Mouse (Mus musculus) thymus, postnatal 4 days (tissue): Measurements from ENCODE around the gene Ctsj.
"Not testable (repeated sequence)": the region's sequence is repeated elsewhere in the genome, so short reads cannot be mapped to it uniquely, and the experiment has no call there.

ENCODE experiments used
- DNase-seq: peaks from one replicate; pipeline ENCODE4 v3.0.0; 2021

Ctsj gene

DNA sequence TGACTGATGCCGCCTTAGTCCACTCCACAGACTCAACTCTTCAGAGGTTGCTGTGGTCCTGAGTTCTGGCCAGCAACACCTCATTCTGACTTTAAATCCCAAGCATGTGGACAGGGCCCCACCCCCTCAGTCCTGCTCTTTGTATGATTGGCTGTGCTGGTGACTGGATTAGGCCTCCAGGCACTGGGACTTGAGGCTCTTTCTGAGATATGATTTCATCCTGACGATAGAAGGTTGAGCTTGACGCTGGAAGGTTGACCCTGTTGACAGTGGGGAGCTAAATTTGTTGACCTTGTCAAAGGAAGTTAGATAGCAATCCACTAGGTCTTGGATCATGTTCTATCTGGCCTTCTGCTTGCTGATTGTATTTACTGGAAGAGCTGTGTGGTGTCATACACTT is at the start of gene Ctsj:
TSS of gene Ctsj (minus strand) at position 101 of the 400 bp plus-strand sequence.
- no peak for DNase-seq

DNA sequence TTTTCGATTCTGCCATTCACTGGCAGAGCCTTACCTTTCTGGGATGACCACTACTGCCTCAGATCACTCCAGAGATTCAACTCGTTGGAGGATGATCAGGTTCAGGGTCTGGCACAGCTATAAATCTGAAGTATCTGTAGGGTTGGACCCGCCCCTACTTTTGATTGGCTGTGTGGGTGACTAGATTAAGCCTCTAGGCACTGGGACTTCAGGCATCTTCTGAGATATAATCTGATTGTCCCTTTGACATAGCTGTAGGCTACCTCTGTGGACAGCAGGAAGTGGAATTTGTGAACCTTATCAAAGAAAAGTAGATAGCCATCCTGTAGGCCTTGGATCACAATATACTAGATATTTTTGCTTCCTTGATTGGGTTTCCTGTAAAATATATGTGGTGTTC is 34.8 kb upstream of the Ctsj start, which contains the start of gene Ctsq:
TSS of gene Ctsq (minus strand) at position 101 of the 400 bp plus-strand sequence.
- no peak for DNase-seq

DNA sequence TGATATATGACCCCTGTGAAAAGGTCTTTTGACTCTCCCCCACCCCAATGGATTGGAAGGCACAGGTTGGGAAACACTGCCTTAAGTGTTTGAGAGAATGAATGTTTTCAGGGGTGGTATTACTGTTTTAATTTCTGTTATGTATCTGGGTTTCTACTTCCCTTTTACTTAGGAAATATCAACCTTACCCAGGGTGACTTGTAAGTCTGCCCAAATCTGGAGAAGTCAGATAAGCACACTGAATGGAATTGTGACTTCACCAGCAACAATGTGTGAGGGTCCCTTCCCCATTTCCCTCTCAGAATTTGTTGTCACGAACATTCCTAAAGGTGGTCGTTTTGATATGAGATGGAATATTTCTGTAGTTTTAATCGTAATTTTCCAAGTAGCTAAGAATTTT is 17.0 kb upstream of the Ctsj start:
- no peak for DNase-seq

DNA sequence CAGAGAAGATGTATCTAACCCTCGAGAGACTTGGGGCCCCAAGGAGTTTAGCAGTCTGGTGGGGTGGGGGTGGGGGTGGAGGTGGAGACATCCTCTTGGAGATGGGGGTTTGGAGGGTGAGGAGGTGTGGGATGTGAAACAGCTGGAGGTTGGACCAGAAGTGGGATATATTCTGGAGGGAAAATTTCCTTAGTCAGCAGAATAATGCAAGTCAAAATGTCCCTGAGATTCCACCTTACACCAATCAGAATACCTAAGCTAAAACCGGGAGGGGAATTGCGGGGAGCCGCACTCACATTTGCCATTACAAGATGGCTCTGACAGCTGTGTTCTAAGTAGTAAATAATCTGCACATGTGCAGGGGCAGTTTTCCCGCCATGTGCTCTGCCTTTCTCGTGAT is 16.1 kb upstream of the Ctsj start:
- DNase-seq, result no peak

DNA sequence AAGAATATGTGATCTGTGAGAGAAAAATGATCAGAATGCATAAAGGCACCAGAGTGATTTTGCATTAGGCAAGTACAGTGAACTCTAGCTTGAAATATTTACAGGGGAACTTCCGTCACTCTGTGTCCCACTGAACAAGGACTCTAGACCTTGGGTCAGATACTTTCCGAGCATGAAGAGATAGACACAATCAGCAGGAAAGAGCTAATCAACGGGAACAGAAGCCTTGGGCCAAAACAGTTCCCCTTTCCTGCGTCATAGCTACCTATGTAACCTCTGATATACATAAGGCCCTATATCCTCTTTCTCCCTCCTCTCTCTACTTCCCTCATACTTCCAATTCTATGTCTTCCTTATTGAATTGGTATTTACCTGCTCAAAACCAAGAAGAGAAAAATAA is 4.4 kb upstream of the Ctsj start:
- DNase-seq, result no peak

DNA sequence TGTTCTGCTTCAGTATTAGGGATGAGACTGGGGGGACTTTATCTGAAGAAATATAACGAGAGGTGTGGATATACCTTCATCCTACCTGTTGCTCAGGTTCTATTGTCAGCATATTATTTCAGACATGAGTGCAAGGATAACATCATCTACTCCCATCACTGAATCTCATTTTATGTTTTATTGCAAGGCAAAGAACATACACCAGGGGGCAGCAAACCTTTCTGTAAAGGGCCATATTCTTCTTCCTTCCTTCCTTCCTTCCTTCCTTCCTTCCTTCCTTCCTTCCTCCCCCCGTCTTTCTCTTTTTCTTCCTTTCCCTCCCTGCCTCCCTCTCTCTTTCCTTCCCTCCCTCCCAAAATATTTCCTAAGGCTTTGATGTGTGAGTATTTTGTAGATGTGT is 8.2 kb downstream of the Ctsj start:
- no peak for DNase-seq

DNA sequence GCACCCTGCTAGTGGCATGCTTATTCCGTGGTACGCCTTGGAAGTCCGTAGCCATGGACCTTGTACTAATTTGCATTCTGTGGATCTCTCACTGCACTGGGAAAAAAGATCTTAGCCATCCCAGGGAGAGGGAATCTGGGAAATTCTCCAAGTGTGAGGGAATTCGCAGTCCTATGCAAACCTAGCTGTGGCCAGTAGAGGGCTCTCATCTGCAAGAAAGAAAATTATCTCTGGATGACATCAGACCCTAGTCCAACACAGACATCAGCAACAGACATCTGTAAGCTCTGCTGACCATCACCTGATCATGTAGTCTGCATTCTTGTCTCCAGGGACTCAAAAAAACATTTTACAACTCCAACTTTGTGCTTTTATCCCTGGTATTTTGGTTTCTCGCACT is 18.8 kb downstream of the Ctsj start:
- DNase-seq, result not testable (repeated sequence)

DNA sequence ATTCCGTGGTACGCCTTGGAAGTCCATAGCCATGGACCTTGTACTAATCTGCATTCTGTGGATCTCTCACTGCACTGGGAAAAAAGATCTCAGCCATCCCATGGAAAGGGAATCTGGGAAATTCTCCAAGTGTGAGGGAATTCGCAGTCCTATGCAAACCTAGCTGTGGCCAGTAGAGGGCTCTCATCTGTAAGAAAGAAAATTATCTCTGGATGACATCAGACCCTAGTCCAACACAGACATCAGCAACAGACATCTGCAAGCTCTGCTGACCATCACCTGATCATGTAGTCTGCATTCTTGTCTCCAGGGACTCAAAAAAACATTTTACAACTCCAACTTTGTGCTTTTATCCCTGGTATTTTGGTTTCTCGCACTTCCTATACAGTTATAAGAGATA is 33.4 kb downstream of the Ctsj start:
- not testable (repeated sequence) for DNase-seq

DNA sequence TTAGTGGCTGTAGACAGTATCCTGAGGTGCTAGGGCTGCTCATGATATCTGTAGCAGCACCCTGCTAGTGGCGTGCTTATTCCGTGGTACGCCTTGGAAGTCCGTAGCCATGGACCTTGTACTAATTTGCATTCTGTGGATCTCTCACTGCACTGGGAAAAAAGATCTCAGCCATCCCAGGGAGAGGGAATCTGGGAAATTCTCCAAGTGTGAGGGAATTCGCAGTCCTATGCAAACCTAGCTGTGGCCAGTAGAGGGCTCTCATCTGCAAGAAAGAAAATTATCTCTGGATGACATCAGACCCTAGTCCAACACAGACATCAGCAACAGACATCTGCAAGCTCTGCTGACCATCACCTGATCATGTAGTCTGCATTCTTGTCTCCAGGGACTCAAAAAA is 41.8 kb downstream of the Ctsj start:
- not testable (repeated sequence) for DNase-seq

DNA sequence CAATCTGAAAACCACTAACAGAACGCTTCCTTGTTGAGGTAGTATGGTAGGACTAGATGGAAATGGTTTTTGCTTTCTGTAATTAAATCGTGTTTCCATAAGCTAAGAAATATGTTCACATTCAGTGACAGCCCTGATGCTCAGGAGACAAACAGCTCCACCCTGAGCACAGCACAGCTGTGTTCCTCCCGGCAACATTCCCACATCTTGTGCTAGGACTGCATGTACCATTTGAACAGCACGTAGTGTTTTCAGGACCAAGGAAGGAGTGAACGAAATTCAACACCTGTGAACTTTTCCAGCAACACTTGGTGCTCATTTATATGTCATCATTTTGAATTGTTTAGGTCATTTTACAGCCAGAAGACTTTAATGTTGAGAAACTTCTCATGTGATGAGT is 44.1 kb downstream of the Ctsj start:
- DNase-seq, result no peak
